Mouse (Mus musculus) olfactory bulb, adult 2 months (tissue): ENCODE results near the gene Gm9817. TPM values are rescaled to one million over a fixed set of nuclear protein-coding genes. Genes with fewer than 3 reads are reported as not detected.

Experiments
- H3K27ac ChIP-seq: fragments of 200-500 bp; 2 replicates; pipeline ENCODE4 v1.5.1; 2012; ENCODE audit warnings: low read depth, low read length; ENCODE audit not compliant: insufficient read depth
- H3K4me1 ChIP-seq: fragments of 200-500 bp; 2 replicates; pipeline ENCODE4 v1.6.1; 2012; ENCODE audit warnings: low read length; ENCODE audit not compliant: control insufficient read depth, insufficient read depth
- H3K4me3 ChIP-seq: fragments of 200-500 bp; 2 replicates; pipeline ENCODE4 v1.5.1; 2012; ENCODE audit warnings: mild to moderate bottlenecking, low read depth, low read length, moderate library complexity; ENCODE audit not compliant: insufficient read depth
- CTCF ChIP-seq: fragments of 200-500 bp; IDR thresholded peaks from 2 replicates; pipeline ENCODE4 v1.5.1; 2012; ENCODE audit warnings: low read depth, mild to moderate bottlenecking, low read length, moderate library complexity; ENCODE audit not compliant: insufficient read depth
- POLR2A ChIP-seq: fragments of 200-500 bp; IDR thresholded peaks from 2 replicates; pipeline ENCODE4 v1.6.1; 2012; ENCODE audit warnings: mild to moderate bottlenecking, low read depth, low read length, moderate library complexity; ENCODE audit not compliant: insufficient read depth
- WGBS: fragments of 180-500 bp; shearing (Covaris S2); methylation state at CpG from one replicate; pipeline ENCODE4 v1.1.7; 2018; 5-methylcytosine and 5-hydroxymethylcytosine counted together
- polyA plus RNA-seq: library from polyadenylated mRNA; stranded (reverse); fragments of >200 nt; gene quantifications from 2 replicates; pipeline ENCODE4 v1.2.4, GENCODE M21; 2012; ENCODE audit warnings: low replicate concordance; ENCODE audit not compliant: missing spikeins, insufficient read depth, insufficient read length

Gene Gm9817
- polyA plus RNA-seq, 1 experiment: not detected

GRCm38 (mm10) chr13:45075012-45075411 is 3.5 kb upstream of the Gm9817 start:
- no peaks in the 10 kb centered on the region for H3K4me1 ChIP-seq
- TF ChIP-seq CTCF (no peak), POLR2A (no peak)
- H3K4me3 ChIP-seq: no peak overlapping the region
- no peak overlapping the region for H3K27ac ChIP-seq

- no peak for TF ChIP-seq POLR2A
- TF ChIP-seq CTCF: no peak
Measured at GRCm38 (mm10) chr13:45075715-45076114, 2.8 kb upstream of the Gm9817 start.

GRCm38 (mm10) chr13:45080771-45081170 is 2.3 kb downstream of the Gm9817 start:
- Histone ChIP-seq H3K4me1 (no peaks in the 10 kb centered on the region), H3K27ac (no peak overlapping the region), H3K4me3 (no peak overlapping the region)
- TF ChIP-seq CTCF (no peak), POLR2A (no peak)
- 87% methylated on average over 3 of the region's 3 CpGs for WGBS

More at GRCm38 (mm10) chr13:45075715-45076114, 2.8 kb upstream of the Gm9817 start:
- WGBS: 99% methylated on average over 2 of the region's 2 CpGs
- Histone ChIP-seq H3K27ac (no peak overlapping the region), H3K4me1 (no peaks in the 10 kb centered on the region), H3K4me3 (no peak overlapping the region)

GRCm38 (mm10) chr13:45083696-45084095 is 5.2 kb downstream of the Gm9817 start:
- Histone ChIP-seq H3K4me3 (no peak overlapping the region), H3K27ac (no peak overlapping the region), H3K4me1 (no peaks in the 10 kb centered on the region)
- TF ChIP-seq POLR2A (no peak), CTCF (no peak)
- WGBS: 74% methylated on average over 5 of the region's 5 CpGs

GRCm38 (mm10) chr13:45088796-45089221 is 10.3 kb downstream of the Gm9817 start:
- TF ChIP-seq POLR2A (no peak), CTCF (no peak)
- WGBS: 71% methylated on average over 2 of the region's 2 CpGs

GRCm38 (mm10) chr13:45089846-45090245 is 11.4 kb downstream of the Gm9817 start:
- 90% methylated on average over 13 of the region's 13 CpGs for WGBS
- TF ChIP-seq CTCF: no peak
- TF ChIP-seq POLR2A: no peak

More at GRCm38 (mm10) chr13:45088796-45089221, 10.3 kb downstream of the Gm9817 start:
- Histone ChIP-seq H3K4me1 (no peaks in the 10 kb centered on the region), H3K4me3 (no peak overlapping the region), H3K27ac (no peak overlapping the region)

GRCm38 (mm10) chr13:45092816-45093215 is 14.3 kb downstream of the Gm9817 start:
- H3K4me1 ChIP-seq: no peaks in the 10 kb centered on the region
- WGBS: 97% methylated on average over 4 of the region's 4 CpGs
- TF ChIP-seq POLR2A: no peak

More at GRCm38 (mm10) chr13:45089846-45090245, 11.4 kb downstream of the Gm9817 start:
- Histone ChIP-seq H3K4me3 (no peak overlapping the region), H3K27ac (no peak overlapping the region), H3K4me1 (no peaks in the 10 kb centered on the region)

GRCm38 (mm10) chr13:45095028-45095427 is 16.5 kb downstream of the Gm9817 start:
- Histone ChIP-seq H3K4me1 (no peaks in the 10 kb centered on the region), H3K4me3 (no peak overlapping the region), H3K27ac (no peak overlapping the region)
- WGBS: 85% methylated on average over 9 of the region's 9 CpGs
- TF ChIP-seq POLR2A (no peak), CTCF (no peak)

More at GRCm38 (mm10) chr13:45092816-45093215, 14.3 kb downstream of the Gm9817 start:
- H3K4me3 ChIP-seq: no peak overlapping the region
- no peak overlapping the region for H3K27ac ChIP-seq

- WGBS: 80% methylated on average over 10 of the region's 10 CpGs
- H3K27ac ChIP-seq: no peak overlapping the region
- TF ChIP-seq CTCF: no peak
- TF ChIP-seq POLR2A: no peak
Measured at GRCm38 (mm10) chr13:45099582-45100229, 21.2 kb downstream of the Gm9817 start.

GRCm38 (mm10) chr13:45106480-45106879 is 28.0 kb downstream of the Gm9817 start:
- TF ChIP-seq CTCF (no peak), POLR2A (no peak)
- no peaks in the 10 kb centered on the region for H3K4me1 ChIP-seq
- no peak overlapping the region for H3K4me3 ChIP-seq
- WGBS: 84% methylated on average over 3 of the region's 3 CpGs
- no peak overlapping the region for H3K27ac ChIP-seq

More at GRCm38 (mm10) chr13:45099582-45100229, 21.2 kb downstream of the Gm9817 start:
- Histone ChIP-seq H3K4me1 (no peaks in the 10 kb centered on the region), H3K4me3 (no peak overlapping the region)
